Mouse (Mus musculus) heart, postnatal 0 days (tissue): ENCODE measurements around the gene Creb5.

Experiments
- CTCF ChIP-seq: IDR thresholded peaks from 2 replicates; pipeline ENCODE4 v1.5.1; 2016; ENCODE audit warnings: antibody characterized with exemption, control low read depth, low read depth
- EP300 ChIP-seq: IDR thresholded peaks from 2 replicates; pipeline ENCODE4 v1.6.1; 2016; ENCODE audit warnings: antibody characterized with exemption, low read depth

GRCm38 (mm10) chr6:53497904-53498536 is 210.9 kb downstream of the Creb5 start:
- TF ChIP-seq EP300 (no peak), CTCF (no peak)
